Mouse (Mus musculus) right cerebral cortex, postnatal 4 days (tissue): ENCODE measurements around the gene Adssl1.

Experiments used
- DNase-seq: peaks from one replicate; pipeline ENCODE4 v3.0.0-alpha.2; 2022

Gene Adssl1

DNA sequence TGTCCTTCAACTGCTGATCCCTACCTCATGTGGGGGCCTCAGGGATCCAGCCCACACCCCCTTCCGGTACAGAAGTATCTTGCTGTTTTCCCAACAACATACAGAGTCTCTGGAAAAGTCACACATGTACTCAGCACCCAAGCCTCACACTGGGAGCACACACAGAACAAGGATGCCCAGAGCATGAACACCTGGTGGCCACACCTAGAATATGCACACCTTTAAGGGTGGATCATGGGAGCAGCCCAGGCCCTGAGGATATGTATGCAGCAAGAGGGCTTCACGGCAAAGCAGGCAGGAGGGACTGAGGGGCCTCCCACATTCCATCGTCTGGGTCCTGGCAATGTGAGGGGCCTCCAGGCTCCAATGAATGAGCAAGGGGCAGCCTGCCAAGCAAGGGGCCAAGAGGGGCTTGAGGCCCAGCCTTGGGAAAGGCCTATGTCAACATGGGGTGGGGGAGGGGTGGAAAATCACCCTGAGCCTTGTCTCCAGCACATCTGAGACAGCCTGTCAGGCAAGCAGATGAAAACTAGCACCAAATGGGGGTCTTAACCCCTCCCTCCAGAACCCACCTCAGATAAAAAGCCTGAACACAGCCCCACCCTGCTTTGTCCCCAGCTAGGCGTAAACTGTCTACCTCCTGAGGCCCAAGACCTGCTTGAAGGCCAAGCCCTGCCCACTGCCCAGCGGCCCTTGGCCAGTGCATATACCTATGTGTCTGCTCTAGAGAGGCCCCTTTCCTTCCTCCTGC, 40.9 kb downstream of the Adssl1 start:
- DNase-seq: peak; percentile 61

- no peak for DNase-seq
These were observed 41.4 kb downstream of the Adssl1 start for GRCm38 (mm10) chr12:112661327-112661605.

- DNase-seq: no peak
These were observed 42.0 kb downstream of the Adssl1 start for GRCm38 (mm10) chr12:112661851-112662250.

GRCm38 (mm10) chr12:112663303-112663702, 43.5 kb downstream of the Adssl1 start:
- no peak for DNase-seq

- no peak for DNase-seq
These were observed 43.9 kb downstream of the Adssl1 start for GRCm38 (mm10) chr12:112663716-112664115.

- DNase-seq: no peak
These were observed 44.3 kb downstream of the Adssl1 start for GRCm38 (mm10) chr12:112664124-112664523.

DNA sequence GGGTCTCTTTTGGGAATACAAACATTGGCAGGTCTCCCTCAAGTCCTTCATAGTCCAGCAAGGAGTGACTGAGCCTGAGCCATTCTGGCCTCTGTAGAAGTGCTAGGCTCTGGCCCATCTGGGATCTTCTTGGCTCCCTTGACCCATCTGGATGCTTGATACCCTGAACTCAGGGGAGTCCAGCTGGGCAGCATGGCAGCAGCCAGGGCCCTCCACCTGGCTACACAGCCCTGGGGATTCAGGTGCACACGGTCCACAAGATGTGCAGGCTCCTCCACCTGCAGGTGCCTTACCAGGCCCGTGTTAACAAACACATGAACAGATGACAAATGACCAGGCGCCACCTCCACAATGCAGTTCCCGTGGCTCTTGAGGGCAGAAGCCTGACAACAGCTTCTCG, 44.8 kb downstream of the Adssl1 start:
- DNase-seq: no peak

- DNase-seq: peak; percentile 83
These were observed 45.6 kb downstream of the Adssl1 start for GRCm38 (mm10) chr12:112665445-112665844.

DNA sequence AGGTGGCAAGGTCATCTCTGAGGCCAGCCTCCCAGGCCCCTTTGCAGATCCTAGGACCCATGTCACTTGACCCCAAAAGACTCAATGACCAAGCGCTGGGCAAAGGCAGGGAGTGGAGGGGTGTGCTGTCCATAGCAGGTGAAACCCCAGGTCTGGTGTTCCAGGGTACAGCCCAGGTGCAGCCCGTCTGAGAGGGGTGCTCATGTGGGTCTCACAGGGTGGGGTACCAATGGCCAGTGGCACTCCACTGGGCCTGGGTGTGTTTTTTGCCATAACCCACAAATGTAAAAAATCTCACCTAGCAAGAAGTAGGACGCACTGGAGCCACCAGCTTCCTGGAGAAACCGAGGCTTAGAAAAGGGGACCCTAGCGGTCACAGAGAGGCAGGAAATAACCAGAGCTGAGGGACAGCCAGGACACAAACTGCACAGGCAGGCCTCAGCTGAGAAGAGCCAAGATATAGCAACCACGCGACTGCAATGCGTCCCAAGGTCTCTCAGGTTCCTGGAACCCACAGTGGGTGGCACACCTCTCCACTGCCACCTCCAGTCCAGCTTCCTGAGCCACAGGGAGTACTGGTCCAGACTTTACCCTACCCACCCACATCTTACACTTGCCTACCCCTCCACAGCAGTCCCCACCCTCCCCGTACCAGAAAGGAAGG, 46.2 kb downstream of the Adssl1 start:
- DNase-seq: no peak

GRCm38 (mm10) chr12:112667619-112668297, 47.9 kb downstream of the Adssl1 start:
- no peak for DNase-seq

DNA sequence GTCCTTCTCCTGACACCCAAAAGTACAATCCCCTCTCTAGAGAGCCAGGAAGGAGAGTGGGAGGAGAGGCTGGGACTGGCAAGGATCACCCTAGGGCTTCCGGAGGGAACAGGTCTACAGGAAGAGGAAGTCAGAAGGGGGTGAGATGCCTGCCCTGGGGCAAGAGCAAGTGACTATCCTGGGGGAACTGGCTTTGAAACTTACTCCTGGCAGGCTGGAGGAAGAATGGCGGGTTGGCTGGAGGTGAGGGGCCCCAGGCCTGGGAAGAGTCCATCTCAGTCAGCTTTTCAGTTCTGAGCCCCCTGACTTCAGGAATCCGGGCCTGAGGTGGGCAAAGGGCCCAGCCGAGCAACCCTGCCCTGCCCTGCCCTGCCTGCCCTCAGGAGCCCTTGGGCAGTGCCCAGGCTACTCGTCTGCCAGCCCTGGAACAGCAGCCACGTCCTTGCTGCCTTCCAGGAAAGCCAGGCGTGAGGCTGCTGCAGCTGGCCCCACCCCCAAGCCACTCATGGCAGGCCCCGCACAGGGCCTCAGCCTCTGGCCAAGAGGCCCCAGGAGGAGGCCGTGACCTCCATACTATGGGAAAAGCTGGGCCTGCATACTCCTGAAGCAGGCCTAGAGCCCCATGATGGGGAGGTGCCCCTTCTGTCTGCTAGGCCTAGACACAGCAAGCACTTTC, 51.0 kb downstream of the Adssl1 start:
- DNase-seq: no peak

GRCm38 (mm10) chr12:112671891-112672290, 52.0 kb downstream of the Adssl1 start:
- DNase-seq: no peak

GRCm38 (mm10) chr12:112672744-112673575, 53.1 kb downstream of the Adssl1 start:
- DNase-seq: no peak

DNA sequence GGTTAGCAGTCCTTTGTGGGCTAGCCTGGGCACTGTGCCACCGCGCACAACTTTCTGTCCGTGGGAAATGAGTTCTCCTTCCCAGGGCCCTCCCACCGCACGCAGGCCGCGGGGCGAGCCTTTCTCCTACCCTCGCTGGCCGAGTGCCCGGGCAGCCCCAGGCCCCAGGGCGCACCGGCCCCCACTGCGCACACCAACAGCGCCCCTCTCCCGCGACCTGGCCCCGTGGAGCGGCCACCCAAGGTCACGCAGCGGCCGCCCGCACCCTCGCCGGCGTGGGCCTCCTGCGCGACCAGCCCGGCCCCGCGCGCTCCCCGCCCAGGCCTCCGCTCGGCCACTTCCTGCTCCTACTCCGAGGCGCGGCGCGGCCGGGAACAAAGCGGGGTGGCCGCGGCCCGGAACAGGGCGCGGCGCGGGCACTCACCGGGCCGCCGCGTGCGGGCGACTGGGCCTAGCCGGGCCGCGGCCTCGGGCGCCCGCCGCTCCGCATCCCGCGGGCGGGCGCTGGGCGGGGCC, 53.8 kb downstream of the Adssl1 start:
- peak; percentile 70 for DNase-seq

DNA sequence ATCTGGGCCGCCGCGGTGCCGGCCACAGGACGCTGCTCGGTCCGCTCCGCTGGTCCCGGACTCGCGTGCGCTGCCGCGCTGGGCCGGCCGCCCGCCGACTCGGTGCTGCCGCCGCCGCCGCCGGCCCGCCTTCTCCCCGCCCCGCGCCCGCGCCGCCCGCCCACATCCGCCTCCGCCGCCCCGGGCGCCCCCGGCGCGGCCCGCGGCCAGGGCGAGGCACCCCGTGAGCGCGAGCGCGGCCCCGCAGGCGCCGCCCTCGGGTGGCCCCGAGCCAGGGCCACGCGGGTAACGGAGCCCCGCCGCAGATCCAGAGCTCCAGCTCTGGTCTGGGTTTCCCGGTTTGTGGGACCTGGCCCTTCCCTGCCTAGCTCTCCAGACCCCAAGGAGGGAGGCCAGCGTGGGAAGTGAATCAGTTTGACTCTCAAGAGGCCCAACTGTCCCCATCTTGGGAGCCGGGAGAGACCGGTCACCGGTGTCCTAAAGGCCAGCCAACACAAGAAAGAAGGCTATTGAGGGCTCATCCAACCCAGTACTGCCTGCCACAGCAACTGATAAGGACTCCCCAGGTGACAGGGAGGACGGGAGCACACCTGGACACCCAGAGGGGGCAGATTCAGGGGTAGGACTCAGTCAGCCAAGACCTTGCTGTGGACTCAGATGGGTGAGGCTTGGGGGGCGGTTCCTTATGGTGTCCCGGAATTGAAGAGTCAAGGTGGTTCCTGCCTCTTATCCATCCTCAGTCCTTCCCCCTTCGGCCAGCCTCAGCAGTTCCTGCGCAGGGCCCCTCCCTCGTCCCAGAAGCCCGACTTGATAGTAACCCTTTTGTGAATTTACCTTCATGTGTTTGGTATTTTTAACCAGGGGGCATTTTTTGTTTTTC, 54.5 kb downstream of the Adssl1 start, which contains the start of gene Akt1:
Akt1 (minus strand) TSS at position 753 of the 880 bp plus-strand sequence.
- peak; percentile 51 for DNase-seq

DNA sequence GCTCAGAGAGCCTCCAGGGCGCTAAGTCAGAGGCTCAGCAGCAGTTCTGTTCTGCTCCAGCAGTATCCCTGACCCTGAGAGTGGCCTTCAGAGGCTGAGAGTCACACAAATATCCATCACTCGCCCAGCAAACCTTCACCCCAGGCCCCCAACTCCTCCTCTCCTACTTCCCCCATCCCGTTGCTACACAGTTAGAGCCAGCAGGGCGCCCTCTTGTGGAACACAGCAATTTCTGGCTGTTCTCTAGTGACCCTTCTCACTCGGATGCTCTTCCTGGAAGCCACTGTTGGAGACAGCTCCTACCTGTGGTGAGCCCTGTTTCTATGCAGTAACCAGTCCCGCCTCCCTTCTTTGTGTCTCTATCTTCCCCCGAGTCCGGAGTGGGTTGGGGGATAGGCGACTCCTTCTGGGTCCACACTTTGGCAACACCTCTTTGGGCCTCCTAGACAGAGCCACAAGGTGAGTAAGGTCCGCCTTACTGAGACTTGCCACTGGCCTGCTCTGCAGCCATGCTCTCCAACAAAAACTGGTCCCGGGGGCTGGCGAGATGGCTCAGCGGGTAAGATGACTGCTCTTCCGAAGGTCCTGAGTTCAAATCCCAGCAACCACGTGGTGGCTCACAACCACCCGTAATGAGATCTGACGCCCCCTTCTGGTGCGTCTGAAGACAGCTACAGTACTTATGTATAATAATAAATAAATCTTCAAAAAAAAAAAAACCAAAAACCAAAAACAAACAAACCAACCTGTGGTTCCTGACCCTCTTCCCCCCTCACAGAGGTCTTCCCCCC, 55.6 kb downstream of the Adssl1 start:
- peak; percentile 81 for DNase-seq

DNA sequence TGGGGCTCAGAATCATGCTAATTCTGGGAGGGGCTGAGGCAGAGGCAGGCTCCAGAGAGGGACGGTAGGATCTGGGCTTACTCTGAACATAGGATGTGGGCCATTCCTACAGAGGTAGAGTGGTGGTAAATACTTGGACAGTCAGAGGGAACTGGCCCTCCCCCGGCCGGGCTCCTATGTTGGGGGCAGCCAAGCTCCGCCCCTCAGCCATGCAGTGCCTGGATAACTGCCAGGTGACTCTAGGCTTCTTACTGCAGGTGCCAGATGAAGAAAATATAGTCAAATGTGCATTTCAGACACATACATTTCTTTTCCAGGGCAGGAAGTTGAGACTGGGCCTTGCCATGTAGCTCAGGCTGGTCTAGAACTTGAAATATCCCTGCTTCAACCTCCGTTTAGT, 57.2 kb downstream of the Adssl1 start:
- DNase-seq: no peak

DNA sequence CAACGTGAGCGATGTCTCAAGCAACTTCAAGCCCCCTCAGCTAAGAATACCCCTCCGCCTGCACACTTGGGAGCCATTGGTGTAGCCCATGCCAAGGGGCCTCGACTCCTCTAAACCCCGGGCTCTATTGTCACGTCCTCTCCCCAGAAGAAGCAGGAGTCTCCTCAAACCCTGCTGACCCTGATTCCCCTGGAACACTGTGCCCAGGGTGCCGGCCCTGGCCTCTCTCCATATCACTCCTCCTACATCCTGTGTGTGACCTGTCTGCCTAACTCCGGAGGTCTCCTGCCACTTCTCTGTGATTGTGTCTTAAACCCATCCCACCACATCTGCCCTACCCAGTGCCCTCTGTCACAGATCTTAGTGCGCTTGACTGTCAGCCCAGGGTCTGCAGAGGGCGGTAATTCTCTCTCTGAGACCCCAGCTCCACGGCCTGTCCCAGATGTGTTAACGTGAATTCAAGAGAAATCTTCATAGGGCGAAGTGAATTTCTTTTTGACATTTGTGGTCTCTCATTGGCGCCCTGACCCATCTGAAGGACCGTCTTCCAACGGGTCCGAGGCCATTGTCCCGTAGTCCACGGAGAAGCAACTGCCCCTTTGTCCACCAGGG, 58.2 kb downstream of the Adssl1 start:
- DNase-seq: no peak

- DNase-seq: no peak
These were observed 58.7 kb downstream of the Adssl1 start, which contains the start of gene Zbtb42 for GRCm38 (mm10) chr12:112678555-112679026. Gene Zbtb42, plus strand, starts transcription at chr12:112678828.
